Mouse (Mus musculus) skeletal muscle tissue, adult 2 months (tissue): ENCODE measurements around the gene Ralb.
A peak's percentile ranks its signal among the peaks of the same experiment; 100 is the strongest.

Experiments used
- DNase-seq: peaks from one replicate; pipeline ENCODE4 v3.0.0-alpha.2; 2012; ENCODE audit warnings: low read depth, low spot score

Ralb gene

DNA sequence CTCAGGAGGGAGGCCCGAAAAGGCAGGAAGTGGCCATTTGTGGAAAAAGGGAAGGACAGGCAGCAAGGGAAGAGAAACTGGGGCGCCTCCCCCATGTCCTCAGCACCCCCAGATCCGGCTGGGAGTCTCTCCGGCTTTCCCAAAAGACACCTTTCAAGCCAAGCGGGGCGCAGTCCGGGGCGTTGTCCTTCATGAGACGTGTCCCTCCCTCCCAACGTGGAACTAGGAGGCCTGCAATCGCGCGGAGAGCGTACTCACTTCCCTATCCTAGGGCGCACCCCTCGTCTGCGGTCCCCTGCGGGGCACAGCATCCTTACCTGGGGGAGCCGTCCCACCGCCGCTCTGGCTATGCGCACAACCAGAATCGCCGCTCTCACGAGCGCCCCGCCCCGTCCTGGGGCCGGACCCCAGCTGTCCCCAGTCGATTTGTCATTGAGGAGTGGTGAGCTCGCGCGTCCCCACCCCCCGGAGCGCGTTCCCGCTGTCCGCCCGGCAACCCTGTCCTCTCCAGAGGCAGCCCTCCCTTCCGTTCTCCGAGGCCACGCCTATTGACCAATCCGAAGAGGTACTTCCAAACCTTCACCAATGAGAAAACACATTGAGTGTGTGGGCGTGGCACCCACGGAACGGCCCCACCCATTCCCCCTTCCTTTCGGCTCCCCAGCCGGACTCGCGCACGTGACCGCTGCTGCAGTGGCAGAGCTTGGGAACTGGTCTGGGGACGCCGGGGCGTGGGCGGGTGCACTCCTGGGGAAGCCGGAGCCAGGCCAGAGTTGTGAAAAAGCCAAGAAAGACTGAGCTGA lies at the start of gene Ralb:
Gene Ralb (minus strand): TSS at position 535 of the 803 bp plus-strand sequence.
- DNase-seq = peak; percentile 96

DNA sequence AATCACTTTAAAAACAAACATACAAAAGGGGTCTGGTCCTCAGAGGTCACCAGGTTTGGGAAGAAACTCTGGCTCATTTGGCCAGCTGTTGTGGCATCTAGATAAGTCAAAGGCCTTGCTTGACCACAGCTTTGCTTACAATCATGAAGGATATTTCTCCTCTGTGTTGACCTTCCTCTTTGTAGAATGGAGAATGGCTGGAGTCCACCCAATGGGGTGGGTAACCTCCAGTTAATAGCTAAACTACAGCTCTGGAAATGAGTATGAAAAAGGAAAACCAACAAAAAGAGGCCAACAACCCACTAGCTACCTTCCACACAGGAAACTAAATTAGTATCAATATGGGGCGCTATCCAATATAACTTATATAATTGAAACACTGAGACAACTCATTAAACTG lies 47.1 kb upstream of the Ralb start:
- DNase-seq = no peak

DNA sequence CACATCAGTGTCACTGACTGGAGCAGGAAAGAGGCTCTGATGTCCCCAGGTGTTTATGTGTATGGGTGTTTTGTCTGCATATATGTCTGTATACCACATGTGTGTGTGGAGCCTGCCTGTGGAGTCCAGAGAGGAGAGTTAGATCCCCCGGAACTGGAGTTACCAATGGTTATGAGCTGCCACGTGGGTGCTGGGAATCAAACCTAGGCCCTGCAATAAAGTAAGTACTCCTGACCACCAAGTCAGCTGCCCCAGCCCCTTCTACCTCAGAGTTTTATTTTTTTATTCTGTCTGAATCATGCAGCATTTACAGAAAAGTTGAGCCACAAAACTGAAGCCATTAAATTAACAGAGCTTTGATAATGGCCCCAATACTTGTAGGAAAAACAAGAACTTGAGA lies 45.5 kb upstream of the Ralb start:
- no peak for DNase-seq

DNA sequence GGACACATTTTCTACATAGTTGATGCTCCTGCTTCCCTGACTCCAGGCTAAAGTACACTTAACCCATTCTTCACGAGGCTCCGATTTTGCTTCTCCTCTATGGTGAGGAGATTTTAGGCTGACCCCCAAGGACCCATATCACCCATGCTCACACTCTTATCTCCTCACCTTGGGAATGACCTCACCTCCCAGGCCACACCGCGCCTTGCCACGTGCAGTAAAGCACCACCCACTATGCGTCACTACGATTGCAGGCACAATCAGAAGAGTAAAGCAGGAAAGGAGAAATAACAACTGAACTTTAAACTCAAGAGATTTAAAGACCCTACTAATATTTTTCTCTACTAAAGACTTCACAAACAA lies 44.7 kb upstream of the Ralb start:
- no peak for DNase-seq

DNA sequence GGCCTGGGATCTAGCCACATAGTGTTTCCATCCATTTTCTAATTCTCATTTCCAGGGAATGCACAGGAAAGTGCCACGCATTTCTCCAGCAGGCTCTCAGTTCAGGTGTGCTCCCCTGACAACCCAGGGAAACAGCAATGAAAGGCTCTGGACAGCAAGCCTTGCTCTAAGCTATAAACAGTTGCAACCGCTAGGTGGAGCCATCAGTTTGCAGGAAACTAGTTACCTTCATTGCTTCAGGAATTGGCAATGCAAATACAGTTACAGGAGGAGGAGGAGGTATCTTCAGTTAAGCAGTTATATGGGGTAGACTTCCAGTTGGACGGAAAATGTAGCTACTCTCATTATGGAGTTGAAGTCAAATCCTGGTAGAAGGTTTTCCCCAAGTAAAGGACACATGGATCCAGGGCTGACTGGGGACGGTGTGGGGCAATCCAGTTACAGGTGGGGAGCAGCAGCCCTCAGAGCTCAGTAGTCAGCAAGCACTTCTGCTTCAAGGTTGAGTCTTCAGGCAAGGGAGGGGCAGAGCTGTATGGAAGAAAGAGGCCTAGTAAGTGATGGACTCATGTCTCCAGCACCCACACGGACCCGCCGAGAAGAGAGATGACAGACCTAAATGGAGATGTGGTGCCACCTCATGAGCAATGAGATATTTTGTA lies 44.2 kb upstream of the Ralb start:
- DNase-seq = peak; percentile 52

DNA sequence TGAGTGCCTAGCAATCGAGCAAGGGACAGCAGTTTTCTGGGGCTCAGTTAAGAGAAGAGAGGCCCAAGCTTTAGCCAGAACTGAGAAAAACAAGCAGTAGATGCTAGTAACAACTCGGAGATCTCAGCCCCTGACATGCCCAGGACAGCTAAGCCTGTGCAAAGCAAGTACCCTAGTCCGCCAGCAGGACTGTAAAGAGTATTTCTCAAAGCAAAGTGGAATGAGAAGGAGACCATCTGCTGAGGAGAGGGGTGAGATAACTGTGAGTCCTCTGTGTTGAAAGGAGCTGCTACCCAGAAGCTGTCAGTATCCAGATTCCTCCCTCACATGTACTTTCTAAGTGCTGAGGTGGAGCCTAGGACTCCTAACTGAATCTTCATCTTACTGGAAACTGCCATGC lies 41.9 kb upstream of the Ralb start:
- no peak for DNase-seq

DNA sequence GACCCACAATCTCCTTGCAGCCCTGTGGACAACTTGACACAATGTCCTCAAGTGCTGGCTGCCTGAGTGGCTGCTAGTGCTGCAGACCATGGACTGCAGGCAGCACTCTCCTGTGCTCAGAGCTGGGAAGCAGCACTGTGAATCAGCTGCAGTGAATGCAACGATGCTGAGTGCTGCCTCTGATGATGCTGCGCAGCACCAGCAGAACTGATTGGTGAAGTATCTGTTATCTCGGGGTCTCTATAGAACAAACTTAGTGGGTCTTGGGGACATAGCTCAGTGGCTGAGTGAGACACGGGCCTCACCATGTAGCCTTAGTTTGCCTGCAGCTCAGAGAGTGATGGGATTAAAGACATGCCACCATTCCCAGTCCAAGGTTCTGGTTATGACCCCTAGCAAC lies 41.1 kb upstream of the Ralb start:
- DNase-seq = no peak

DNA sequence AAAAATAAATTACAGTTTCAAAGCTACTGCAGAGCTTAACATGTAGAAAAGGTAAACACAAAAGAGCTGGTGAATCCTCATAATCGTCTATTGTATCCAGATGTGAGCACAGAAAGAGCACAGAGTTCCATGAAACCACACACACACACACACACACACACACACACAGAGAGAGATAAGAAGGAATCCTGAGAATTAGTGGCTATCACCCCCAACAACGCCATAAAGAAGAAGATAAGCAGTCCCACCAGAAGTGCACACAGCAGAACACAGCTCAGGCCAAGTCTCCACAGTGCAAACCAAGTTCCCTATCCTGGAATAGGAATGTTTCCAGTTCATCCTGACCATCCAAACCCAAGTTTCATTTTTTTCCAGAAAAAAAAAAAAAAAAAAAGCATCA lies 40.6 kb upstream of the Ralb start:
- DNase-seq = no peak

DNA sequence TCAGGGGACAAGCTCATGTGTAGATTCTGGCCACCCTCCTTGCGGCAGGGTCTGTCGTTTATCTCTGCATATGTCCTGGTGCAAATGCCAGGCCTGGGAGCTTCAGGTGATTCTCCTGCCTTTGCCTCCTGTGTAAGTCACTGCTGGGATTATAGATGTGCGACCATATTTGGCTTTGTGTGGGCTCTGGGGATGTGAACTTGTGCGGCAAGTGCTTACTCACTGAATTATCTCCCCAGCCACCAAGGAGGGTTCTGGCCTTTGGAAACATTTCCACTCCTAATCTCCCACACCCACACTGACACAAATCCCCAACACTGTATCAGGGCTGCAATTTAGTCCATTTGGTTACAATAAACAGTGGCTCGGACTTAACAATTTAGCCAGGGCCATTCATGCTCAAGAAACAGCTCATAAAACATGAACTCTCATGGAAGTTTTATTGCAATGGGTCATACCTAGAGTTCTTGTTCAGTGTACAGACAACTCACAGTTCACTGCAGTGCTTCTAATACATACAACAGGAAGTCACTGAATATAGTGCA lies 40.1 kb upstream of the Ralb start:
- no peak for DNase-seq

DNA sequence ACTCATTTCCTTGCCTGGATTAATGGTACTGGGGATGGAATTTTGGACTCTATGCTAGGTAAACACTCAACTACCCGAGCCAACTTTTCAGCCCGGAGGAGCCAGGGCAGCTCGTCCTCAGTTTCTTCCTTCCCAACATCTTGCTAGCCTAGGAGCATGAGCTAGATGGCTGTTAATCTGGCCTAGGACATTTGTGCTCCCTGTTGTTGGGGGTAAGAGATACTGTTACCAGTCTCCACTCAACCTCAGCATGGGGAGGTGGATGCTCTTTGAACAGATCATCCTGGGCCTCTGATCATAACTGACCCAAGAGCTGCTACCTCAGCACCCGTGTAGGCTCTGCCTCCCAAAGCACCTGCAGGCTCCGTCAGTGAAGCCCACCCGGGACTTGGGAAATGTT lies 38.7 kb upstream of the Ralb start:
- no peak for DNase-seq

DNA sequence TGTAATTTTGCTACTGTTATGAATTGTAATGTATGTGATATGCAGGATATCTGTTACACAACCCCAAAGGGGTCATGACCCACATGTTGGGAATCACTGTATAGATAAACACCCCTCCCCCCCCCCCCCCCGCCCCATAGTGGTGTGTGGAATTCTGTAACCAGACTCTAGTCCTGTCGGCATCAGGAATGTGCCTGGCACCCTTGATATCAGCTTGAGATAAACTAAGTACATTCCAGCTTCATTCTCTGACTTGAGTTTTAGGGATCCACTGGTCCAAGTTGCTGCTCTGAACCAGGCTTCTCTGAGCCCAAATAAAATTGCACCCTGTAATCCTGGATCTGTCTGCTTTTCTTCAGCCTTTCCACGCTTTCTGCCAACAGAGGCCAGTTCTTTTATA lies 37.0 kb upstream of the Ralb start:
- no peak for DNase-seq

DNA sequence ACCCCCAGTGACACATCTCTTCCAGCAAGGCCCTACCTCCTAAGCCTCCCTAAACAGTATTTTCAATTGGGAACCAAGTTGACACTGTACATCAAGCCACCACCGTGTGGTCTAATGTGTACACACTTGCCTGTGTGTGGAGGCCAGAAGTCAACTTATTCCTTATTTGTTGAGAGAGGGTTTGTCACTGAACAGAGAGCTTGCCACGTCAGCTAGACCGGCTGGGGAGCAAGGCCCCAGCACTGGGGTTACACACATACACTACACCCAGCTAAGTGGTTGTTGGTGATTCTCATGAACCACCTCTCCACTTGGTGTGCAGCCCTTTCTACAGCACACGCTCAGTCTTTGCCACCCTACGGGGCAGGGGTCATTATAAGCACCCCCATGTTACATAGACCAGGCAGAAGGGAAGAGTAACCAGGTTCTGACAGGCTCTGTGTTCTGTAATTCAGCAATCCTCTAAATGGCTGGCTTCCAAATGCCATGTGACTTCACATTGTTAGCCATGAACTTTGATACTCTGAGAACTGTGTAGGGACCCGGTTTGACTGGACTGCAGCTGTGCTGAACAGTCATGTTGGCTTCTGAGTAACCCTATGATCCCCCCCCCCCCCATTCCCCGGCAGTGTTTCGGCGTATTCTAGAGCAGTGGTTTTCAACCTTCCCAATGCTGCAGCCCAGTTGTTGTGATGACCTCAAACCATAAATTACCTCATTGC lies 36.4 kb upstream of the Ralb start:
- no peak for DNase-seq

DNA sequence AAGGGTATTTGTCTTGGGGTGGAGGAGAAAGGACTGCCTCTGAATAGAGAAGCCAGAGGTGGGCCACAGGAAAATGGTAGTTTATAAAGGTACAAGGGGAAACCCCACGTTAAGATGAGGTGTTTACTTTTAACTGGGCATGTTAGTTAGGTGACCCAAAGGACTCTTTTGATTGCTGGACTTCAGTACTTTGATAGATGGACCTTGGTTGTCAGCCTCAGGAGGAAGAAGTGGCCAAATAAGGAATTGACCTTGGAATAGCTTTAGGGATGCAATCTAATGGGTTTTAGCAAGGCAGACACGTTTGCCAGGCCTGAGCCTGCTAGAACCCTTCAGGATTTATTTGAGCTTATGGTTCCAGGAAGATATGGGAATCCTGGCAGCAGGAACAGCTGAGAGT lies 34.7 kb upstream of the Ralb start:
- DNase-seq = no peak

DNA sequence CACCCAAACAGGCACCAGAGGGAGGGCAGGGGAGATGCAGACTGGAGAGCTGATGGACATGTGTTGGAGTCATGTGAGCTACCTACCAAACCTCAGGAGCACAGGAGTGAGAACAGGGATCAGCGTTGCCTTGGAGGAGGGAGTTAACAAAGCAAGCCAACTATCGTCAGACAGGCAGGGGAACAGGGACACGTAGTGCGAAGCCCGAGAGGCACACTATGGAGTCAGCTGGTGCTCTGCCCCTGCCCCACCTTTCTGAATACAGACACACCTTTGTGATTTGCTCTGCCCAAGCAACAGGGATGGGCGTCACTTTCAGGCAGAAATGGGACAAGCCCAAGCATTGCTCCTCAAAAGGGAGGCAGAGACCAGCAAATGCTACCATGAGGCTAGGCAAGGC lies 33.1 kb upstream of the Ralb start:
- DNase-seq = no peak

DNA sequence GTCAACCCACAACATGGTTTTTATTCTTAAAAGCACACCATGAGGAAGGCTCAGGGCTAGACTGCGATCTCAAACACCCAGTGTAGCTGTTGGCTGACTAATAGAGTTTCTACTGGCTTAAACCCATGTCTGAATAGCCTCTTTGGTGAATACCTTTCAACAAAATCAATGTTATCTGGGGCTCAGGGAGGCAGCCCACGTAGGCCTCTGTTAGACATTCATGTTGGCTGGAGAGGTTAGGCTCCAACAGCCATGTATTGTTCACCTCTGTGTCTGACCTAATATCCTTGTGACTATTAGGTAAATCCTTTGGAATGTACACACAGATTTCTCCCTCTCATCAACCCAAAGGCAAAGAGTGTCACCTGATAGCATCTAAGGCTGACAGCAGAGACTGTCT lies 31.5 kb upstream of the Ralb start:
- no peak for DNase-seq

DNA sequence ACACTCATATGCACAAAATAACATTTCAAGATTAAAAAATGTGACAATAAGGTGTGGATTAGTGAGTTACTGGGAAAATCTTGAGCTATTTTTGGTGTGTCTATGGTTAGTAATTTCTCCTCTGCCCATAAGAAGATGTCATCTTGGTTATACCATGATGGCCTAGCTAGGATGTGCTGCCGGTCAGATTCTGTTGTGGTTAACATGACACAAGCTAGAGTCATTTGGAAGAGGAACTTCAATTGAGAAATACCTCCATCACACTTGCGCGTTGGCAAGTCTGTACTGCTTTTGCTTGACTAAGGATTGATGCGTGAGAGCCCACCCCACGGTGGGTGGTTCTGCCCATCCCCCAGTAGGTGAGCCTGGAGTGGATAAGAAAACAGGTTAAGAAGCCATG lies 29.7 kb upstream of the Ralb start:
- no peak for DNase-seq

DNA sequence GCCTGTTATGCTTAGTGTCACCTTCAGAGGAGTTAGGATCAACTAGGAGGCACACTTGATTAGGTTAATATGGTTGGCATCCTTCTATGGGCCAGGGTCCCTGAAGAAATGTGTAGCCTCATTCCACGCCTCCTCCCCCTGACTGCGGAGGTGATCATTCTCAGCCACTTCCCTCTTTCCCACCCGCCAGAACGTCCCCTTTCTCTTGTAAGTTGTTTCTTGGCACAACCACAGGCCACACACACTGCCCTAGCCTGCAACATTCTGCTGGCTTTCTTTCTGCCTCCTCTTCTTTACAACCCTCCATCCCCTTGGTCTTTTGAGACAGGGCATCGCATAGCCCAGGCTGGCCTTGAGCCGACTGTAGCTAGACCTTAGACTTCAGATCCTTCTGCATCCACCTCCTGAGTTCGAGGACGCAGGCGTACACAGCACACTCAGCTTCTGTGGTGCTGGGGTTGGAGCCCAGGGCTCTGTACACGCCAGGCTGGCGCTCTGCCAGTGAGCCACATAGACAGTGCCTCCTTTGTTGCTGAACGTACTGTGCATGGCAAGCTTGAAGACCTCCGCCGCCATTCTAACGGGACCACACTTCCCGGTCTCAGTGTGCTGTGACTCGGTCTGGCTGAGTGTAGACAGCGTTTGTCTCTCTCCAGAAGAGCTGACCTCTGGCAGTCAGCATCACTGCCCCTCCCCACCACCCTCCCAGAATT lies 28.7 kb upstream of the Ralb start:
- no peak for DNase-seq

DNA sequence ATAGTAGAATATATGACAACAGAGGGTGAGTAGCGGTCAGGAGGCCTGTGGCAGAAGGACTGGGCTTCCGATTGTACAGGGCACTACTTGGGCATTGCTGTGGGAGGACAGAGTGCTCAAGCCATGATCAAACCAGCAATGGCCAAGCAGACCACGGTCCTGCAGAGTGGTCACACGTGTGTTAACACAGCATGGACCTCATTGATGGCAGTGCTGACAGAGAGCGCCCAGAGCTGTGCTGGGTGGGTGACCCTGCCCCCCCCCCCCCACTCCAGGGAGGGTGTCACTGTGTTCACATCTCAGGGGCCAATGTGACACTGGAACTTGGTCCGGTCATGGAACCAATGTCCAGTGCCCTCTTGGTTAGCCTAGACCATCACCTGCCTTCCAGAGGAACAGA lies 27.6 kb upstream of the Ralb start:
- DNase-seq = no peak

DNA sequence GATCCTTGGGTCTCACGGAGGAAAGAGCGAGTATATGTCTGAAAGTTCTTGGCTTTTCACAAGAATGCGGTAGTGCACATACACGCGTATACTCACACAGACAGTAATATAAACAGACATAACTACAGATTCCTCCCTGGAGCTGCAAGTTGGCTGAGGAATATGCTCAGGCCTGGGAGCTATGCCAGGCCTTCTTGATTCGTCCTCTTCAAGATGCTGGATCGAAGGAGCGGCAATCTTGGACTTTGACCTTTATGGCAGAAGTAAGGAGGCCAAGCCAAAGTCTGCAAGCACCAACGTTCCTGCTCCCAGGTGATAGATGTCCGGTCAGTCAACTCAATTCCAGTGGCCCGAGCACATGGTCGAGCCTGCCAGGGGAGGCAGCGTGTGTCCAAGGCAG lies 26.3 kb upstream of the Ralb start:
- no peak for DNase-seq

DNA sequence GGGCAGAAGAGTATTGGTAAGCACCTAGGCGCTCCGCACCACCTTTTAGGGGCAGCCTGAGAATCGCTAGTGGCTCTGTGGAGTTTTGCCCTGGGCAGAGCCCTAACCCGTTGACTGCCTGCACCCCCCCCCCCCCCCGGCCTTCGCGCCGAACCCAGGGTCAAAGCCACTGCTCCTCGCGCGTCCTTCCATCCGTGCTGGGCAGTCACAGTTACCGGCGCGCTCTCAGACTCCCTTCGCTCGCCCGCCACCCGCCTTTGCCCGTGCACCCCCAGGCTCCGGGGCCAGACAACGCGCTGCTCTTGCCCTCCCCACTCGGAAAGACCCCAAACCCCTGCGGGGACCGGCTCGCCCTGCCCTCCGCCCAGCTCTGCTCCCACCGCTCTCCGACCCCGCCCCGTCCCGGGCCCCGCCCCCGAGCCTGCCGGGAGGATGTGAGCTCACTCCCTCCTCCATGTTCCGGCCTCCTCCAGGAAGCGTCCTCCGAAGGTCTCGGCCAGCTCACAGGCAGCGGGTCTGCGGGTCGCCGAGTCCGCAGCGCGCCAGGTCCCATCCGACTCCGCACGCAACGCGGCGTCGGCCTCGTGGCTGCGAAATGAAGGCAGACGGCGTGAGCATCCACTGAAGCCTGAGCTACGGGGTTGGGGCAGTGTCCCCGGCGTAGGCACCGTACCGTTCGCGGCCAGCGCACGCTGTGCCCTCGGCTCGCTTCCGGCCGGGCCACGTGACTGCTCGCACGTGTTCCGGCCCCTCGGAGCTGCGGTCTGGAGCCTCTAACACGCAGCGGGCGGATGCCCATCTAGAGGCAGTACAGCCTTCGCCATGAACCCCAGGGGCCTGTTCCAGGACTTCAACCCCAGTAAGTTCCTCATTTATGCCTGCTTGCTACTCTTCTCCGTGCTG lies 21.3 kb upstream of the Ralb start, which contains the start of gene Tmem185b:
Gene Tmem185b (plus strand): TSS at position 472 of the 903 bp plus-strand sequence.
- DNase-seq = peak; percentile 62

DNA sequence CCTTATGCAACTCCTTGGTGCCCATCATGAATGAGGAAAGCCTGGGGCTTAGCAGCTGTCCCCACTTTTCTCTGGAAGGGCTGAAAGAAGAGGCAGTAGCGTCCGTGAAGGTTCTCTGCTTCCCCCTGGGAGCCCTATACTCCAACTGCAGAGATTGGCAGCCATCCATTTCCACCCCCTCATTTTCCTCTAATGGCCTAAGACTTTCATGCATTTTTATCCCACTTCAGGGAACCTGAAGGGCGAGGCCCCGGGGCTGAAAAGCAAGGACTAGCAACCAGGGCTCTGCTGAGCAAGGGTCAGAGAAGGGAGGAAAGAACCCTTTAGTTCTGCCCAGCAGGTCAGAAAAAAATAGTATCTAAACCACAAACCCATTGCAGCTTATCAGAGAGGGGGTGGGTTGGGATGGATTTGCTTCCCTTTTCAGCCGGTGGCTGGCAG lies 20.4 kb upstream of the Ralb start:
- peak; percentile 23 for DNase-seq
